Mouse (Mus musculus) CH12.LX (cell line): Measurements from ENCODE around the gene Adrb1. TPM values are rescaled to one million over a fixed set of nuclear protein-coding genes. Genes with fewer than 3 reads are reported as not detected.

Experiments used
- DNase-seq: peaks from one replicate; pipeline ENCODE4 v3.0.0-alpha.2; 2013; ENCODE audit errors: extremely low read depth
- H3K27ac ChIP-seq: 2 replicates; pipeline ENCODE4 v1.5.1; 2012; ENCODE audit warnings: low read depth, mild to moderate bottlenecking, control low read depth, moderate library complexity; ENCODE audit not compliant: insufficient read depth
- H3K27me3 ChIP-seq: replicated peaks from 2 replicates; pipeline ENCODE3; 2012; ENCODE audit warnings: inconsistent platforms
- H3K36me3 ChIP-seq, 2 experiments: replicated peaks in 1 of 2; 2 replicates each; pipeline versions ENCODE3 to v1.6.1; 2012; ENCODE audit warnings: inconsistent platforms in 1 of 2, low read length in 1 of 2, mild to moderate bottlenecking in 1 of 2, mixed read lengths in 1 of 2, moderate library complexity in 1 of 2; ENCODE audit not compliant: control insufficient read depth in 1 of 2, insufficient read depth in 1 of 2
- H3K4me1 ChIP-seq, 2 experiments: 2 replicates each; pipeline ENCODE4 v1.6.1; 2012; ENCODE audit warnings: inconsistent platforms in 1 of 2, moderate library complexity in 1 of 2; ENCODE audit not compliant: insufficient read depth in 2 of 2, control insufficient read depth in 1 of 2
- H3K4me2 ChIP-seq: 2 replicates; pipeline ENCODE4 v1.6.1; 2012; ENCODE audit warnings: low read depth, mild to moderate bottlenecking, control low read depth; ENCODE audit not compliant: poor library complexity, insufficient read depth, severe bottlenecking
- H3K4me3 ChIP-seq, 3 experiments: fragments of 150-350 bp in 1 of 3; sonication (generic) in 1 of 3; replicated peaks in 1 of 3; 2 replicates each; pipeline versions ENCODE3 to v1.5.1; 2011 to 2012; ENCODE audit warnings: low read depth in 2 of 3, low read length in 2 of 3, mild to moderate bottlenecking in 2 of 3, moderate library complexity in 2 of 3, control low read depth in 1 of 3, improper control_type of control experiment in 1 of 3, inconsistent platforms in 1 of 3, mixed read lengths in 1 of 3; ENCODE audit not compliant: poor library complexity in 1 of 3
- H3K79me2 ChIP-seq: replicated peaks from 2 replicates; pipeline ENCODE4 v1.6.1; 2012; ENCODE audit warnings: mild to moderate bottlenecking, moderate library complexity; ENCODE audit not compliant: control insufficient read depth, poor library complexity, insufficient read depth, severe bottlenecking; ENCODE audit errors: extremely low read depth
- H3K9ac ChIP-seq: 2 replicates; pipeline ENCODE4 v1.6.1; 2012; ENCODE audit warnings: low read depth, mild to moderate bottlenecking, control low read depth, moderate library complexity; ENCODE audit not compliant: insufficient read depth
- H3K9me3 ChIP-seq: replicated peaks from 2 replicates; pipeline ENCODE3; 2012; ENCODE audit warnings: low read length, inconsistent platforms, mixed read lengths
- BHLHE40 ChIP-seq: IDR thresholded peaks from 2 replicates; pipeline ENCODE4 v1.6.1; 2011; ENCODE audit warnings: mild to moderate bottlenecking, low read depth, low read length, improper control_type of control experiment
- CHD2 ChIP-seq: IDR thresholded peaks from 2 replicates; pipeline ENCODE4 v1.6.1; 2011; ENCODE audit warnings: low read length, improper control_type of control experiment
- CTCF ChIP-seq, 2 experiments: IDR thresholded peaks in 1 of 2; conservative IDR thresholded peaks in 1 of 2; 2 replicates each; pipeline ENCODE4 v1.5.1; 2011 to 2012; ENCODE audit warnings: low read depth in 2 of 2, low read length in 2 of 2, improper control_type of control experiment in 1 of 2, inconsistent platforms in 1 of 2, mild to moderate bottlenecking in 1 of 2, moderate library complexity in 1 of 2
- E2F4 ChIP-seq: IDR thresholded peaks from 2 replicates; pipeline ENCODE4 v1.6.1; 2011; ENCODE audit warnings: low read depth, low read length, improper control_type of control experiment; ENCODE audit not compliant: insufficient replicate concordance
- EP300 ChIP-seq: IDR thresholded peaks from 2 replicates; pipeline ENCODE4 v1.6.1; 2011; ENCODE audit warnings: low read length, improper control_type of control experiment
- ETS1 ChIP-seq: conservative IDR thresholded peaks from 2 replicates; pipeline ENCODE4 v1.6.1; 2012; ENCODE audit warnings: low read depth, mild to moderate bottlenecking, inconsistent platforms, low read length, improper control_type of control experiment, moderate library complexity
- GABPA ChIP-seq: IDR thresholded peaks from 2 replicates; pipeline ENCODE4 v1.6.1; 2012; ENCODE audit warnings: low read depth, low read length, improper control_type of control experiment, inconsistent platforms; ENCODE audit not compliant: insufficient replicate concordance
- HCFC1 ChIP-seq: IDR thresholded peaks from 2 replicates; pipeline ENCODE4 v1.6.1; 2012; ENCODE audit warnings: low read depth, mild to moderate bottlenecking, inconsistent platforms, low read length, improper control_type of control experiment
- JUN ChIP-seq: IDR thresholded peaks from 2 replicates; pipeline ENCODE4 v1.6.1; 2011; ENCODE audit warnings: low read depth, mild to moderate bottlenecking, low read length, improper control_type of control experiment, moderate library complexity; ENCODE audit not compliant: insufficient read depth
- KAT2A ChIP-seq: IDR thresholded peaks from 2 replicates; pipeline ENCODE4 v1.6.1; 2012; ENCODE audit warnings: low read length, improper control_type of control experiment, inconsistent platforms; ENCODE audit not compliant: insufficient replicate concordance
- MAFK ChIP-seq: IDR thresholded peaks from 2 replicates; pipeline ENCODE4 v1.6.1; 2011; ENCODE audit warnings: low read length, improper control_type of control experiment; ENCODE audit not compliant: insufficient replicate concordance
- MAX ChIP-seq: IDR thresholded peaks from 2 replicates; pipeline ENCODE4 v1.6.1; 2011; ENCODE audit warnings: low read length, improper control_type of control experiment
- MAZ ChIP-seq: IDR thresholded peaks from 2 replicates; pipeline ENCODE4 v1.6.1; 2012; ENCODE audit warnings: low read depth, mild to moderate bottlenecking, inconsistent platforms, low read length, improper control_type of control experiment, moderate library complexity
- MYC ChIP-seq: IDR thresholded peaks from 2 replicates; pipeline ENCODE4 v1.6.1; 2011; ENCODE audit warnings: low read depth, mild to moderate bottlenecking, improper control_type of control experiment, low read length
- NELFE ChIP-seq: IDR thresholded peaks from 2 replicates; pipeline ENCODE4 v1.6.1; 2011; ENCODE audit warnings: low read depth, low read length, improper control_type of control experiment
- NRF1 ChIP-seq: IDR thresholded peaks from 2 replicates; pipeline ENCODE4 v1.6.1; 2014; ENCODE audit warnings: low read depth, mild to moderate bottlenecking, inconsistent platforms, low read length, improper control_type of control experiment, moderate library complexity
- PAX5 ChIP-seq: IDR thresholded peaks from 2 replicates; pipeline ENCODE4 v1.6.1; 2012; ENCODE audit warnings: low read length, inconsistent platforms, mixed read lengths
- POLR2A ChIP-seq: IDR thresholded peaks from 2 replicates; pipeline ENCODE4 v1.6.1; 2011; ENCODE audit warnings: low read depth, mild to moderate bottlenecking, improper control_type of control experiment, low read length
- RAD21 ChIP-seq: IDR thresholded peaks from 2 replicates; pipeline ENCODE4 v1.6.1; 2011; ENCODE audit warnings: low read depth, mild to moderate bottlenecking, low read length, improper control_type of control experiment, moderate library complexity
- SIN3A ChIP-seq: IDR thresholded peaks from 2 replicates; pipeline ENCODE4 v1.6.1; 2012; ENCODE audit warnings: low read length, improper control_type of control experiment, inconsistent platforms
- SMC3 ChIP-seq: IDR thresholded peaks from 2 replicates; pipeline ENCODE4 v1.6.1; 2011; ENCODE audit warnings: low read depth, low read length, improper control_type of control experiment
- TBP ChIP-seq: conservative IDR thresholded peaks from 2 replicates; pipeline ENCODE4 v1.6.1; 2011; ENCODE audit warnings: low read depth, low read length, improper control_type of control experiment
- TCF12 ChIP-seq: IDR thresholded peaks from 2 replicates; pipeline ENCODE4 v1.6.1; 2014; ENCODE audit warnings: low read depth, mild to moderate bottlenecking, inconsistent platforms, low read length, improper control_type of control experiment
- UBTF ChIP-seq: IDR thresholded peaks from 2 replicates; pipeline ENCODE4 v1.6.1; 2012; ENCODE audit warnings: low read depth, mild to moderate bottlenecking, inconsistent platforms, low read length, improper control_type of control experiment, moderate library complexity
- USF1 ChIP-seq: IDR thresholded peaks from 2 replicates; pipeline ENCODE4 v1.6.1; 2014; ENCODE audit warnings: low read depth, mild to moderate bottlenecking, inconsistent platforms, low read length, improper control_type of control experiment
- USF2 ChIP-seq: conservative IDR thresholded peaks from 2 replicates; pipeline ENCODE4 v1.6.1; 2011; ENCODE audit warnings: low read depth, low read length, improper control_type of control experiment
- ZC3H11A ChIP-seq: IDR thresholded peaks from 2 replicates; pipeline ENCODE4 v1.6.1; 2012; ENCODE audit warnings: low read depth, mild to moderate bottlenecking, inconsistent platforms, low read length, improper control_type of control experiment
- ZKSCAN1 ChIP-seq: IDR thresholded peaks from 2 replicates; pipeline ENCODE4 v1.6.1; 2012; ENCODE audit warnings: low read depth, inconsistent platforms, low read length, improper control_type of control experiment, borderline replicate concordance
- ZMIZ1 ChIP-seq: IDR thresholded peaks from 2 replicates; pipeline ENCODE4 v1.6.1; 2012; ENCODE audit warnings: low read depth, mild to moderate bottlenecking, inconsistent platforms, low read length, improper control_type of control experiment
- ZNF384 ChIP-seq: IDR thresholded peaks from 2 replicates; pipeline ENCODE4 v1.6.1; 2012; ENCODE audit warnings: low read depth, low read length, improper control_type of control experiment, inconsistent platforms
- dilution Hi-C: fragments of 300-500 bp; cut with MboI; formaldehyde crosslinking; loops from 2 replicates; pipeline ENCODE4 v1.14.3; 2020; ENCODE audit warnings: low sequenced_read_pairs; ENCODE audit not compliant: extremely low pct_unique_long_range_greater_than_20kb, extremely low pct_ligation_motif_present
- in situ Hi-C: fragments of 300-500 bp; cut with MboI; formaldehyde crosslinking; loops from 3 replicates; pipeline ENCODE4 v1.14.3; 2019; ENCODE audit warnings: low sequenced_read_pairs, low pct_ligation_motif_present, low pct_unique_long_range_greater_than_20kb, mixed read lengths
- polyA plus RNA-seq: library from polyadenylated mRNA; unstranded; fragments of >175 nt; gene quantifications from 2 replicates; pipeline ENCODE4 v1.2.1, GENCODE M21; 2012; ENCODE audit warnings: low read depth; ENCODE audit not compliant: insufficient read length
- total RNA-seq, 2 experiments: library from RNA; depleted of rRNA; stranded (reverse); fragments of 300-350 nt in 1 of 2; fragments of >200 nt in 1 of 2; gene quantifications; 2 replicates each; pipeline ENCODE4 v1.2.3; 2012 to 2014

The Adrb1 gene
- total and polyA plus RNA-seq, 3 experiments, result not detected

DNA sequence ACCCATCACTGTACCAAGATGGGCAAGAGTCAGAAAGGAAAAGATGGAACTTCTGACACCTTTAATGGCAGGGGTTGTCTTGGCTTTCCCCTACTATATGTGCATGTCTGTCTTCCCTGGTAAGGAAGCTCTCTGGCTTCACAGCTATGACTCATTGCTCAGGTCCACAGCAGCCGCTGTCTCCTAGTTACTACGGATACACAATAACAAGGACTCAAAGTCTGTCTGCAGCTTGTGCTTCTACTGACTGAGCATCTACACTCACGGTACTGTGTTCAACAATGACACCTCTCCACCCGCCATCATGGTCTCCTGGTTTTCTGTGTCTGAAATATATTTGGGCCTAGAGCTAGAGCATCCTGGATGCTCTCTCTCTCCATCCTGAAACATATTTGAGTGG, 37.7 kb downstream of the Adrb1 start:
- no peak overlapping the region for H3K4me3 ChIP-seq
- dilution Hi-C loops, result no loop called here
- no peak overlapping the region for H3K27ac ChIP-seq
- no peaks in the 10 kb centered on the region for H3K36me3 ChIP-seq
- H3K4me1 ChIP-seq, result peaks cover 17 to 30% of the 10 kb centered on the region in 2 experiments; a peak in 3 of 4 replicates
- no peaks in the 10 kb centered on the region for H3K79me2 ChIP-seq
- no peaks in the 10 kb centered on the region for H3K27me3 ChIP-seq
- H3K9me3 ChIP-seq, result no peaks in the 10 kb centered on the region
- H3K9ac ChIP-seq, result no peak overlapping the region
- in situ Hi-C loops, result no loop called here
- TF ChIP-seq KAT2A, result no peak
- no peak for TF ChIP-seq ETS1
- TF ChIP-seq ZC3H11A, result no peak
- TF ChIP-seq TBP, result no peak
- no peak for TF ChIP-seq SIN3A
- no peak for TF ChIP-seq BHLHE40
- TF ChIP-seq RAD21, result no peak
- no peak for TF ChIP-seq SMC3
- TF ChIP-seq POLR2A, result no peak
- TF ChIP-seq JUN, result no peak
- no peak for TF ChIP-seq NELFE
- no peak for TF ChIP-seq ZMIZ1
- TF ChIP-seq NRF1, result no peak
- no peak for TF ChIP-seq MAX
- no peak for TF ChIP-seq MAFK
- TF ChIP-seq MYC, result no peak
- no peak for TF ChIP-seq USF2
- TF ChIP-seq USF1, result no peak
- TF ChIP-seq, all 38 proteins: peak for 0
- H3K4me2 ChIP-seq, result no peak overlapping the region
- DNase-seq, result no peak

GRCm38 (mm10) chr19:56760306-56760940, 38.4 kb downstream of the Adrb1 start:
- Histone ChIP-seq H3K27me3 (no peaks in the 10 kb centered on the region), H3K27ac (no peak overlapping the region), H3K4me2 (no peak overlapping the region), H3K9me3 (no peaks in the 10 kb centered on the region), H3K79me2 (no peaks in the 10 kb centered on the region), H3K9ac (no peak overlapping the region), H3K36me3 (no peaks in the 10 kb centered on the region), H3K4me3 (no peak overlapping the region), H3K4me1 (peaks cover 17 to 30% of the 10 kb centered on the region in 2 experiments; a peak in 3 of 4 replicates)
- no peak for TF ChIP-seq ZNF384
- no peak for TF ChIP-seq ZKSCAN1
- no peak for TF ChIP-seq HCFC1
- TF ChIP-seq SMC3, result no peak
- TF ChIP-seq POLR2A, result no peak
- TF ChIP-seq NELFE, result no peak
- TF ChIP-seq PAX5, result no peak
- no peak for TF ChIP-seq MAZ
- TF ChIP-seq USF1, result no peak
- TF ChIP-seq GABPA, result no peak
- no peak for TF ChIP-seq CHD2
- TF ChIP-seq CTCF (conservative IDR thresholded peaks at IDR 0.05 in 1 of 2, IDR thresholded peaks at IDR 0.05 in 1 of 2; ENCODE audit: low read depth in 2 of 2, low read length in 2 of 2), result no peak
- no peak for TF ChIP-seq E2F4
- no peak for TF ChIP-seq EP300
- TF ChIP-seq UBTF, result no peak
- TF ChIP-seq TCF12, result no peak
- dilution Hi-C loops (no loop called here), in situ Hi-C loops (no loop called here)
- no peak for DNase-seq
